ENCODE assay signal across 8 mouse cellular contexts in genomic region chr15:97776514-97776913, GRCm38 (mm10). TPM values are rescaled to one million over a fixed set of nuclear protein-coding genes. Genes with fewer than 3 reads are reported as not detected.
DNase-seq lines count a peak whose midpoint lies in the region; TF ChIP-seq lines count a peak whose summit lies in the region.

No protein-coding gene starts in this region.

- TF ChIP-seq EP300 in ES-Bruce4 (IDR thresholded peaks at IDR 0.05; ENCODE audit: insufficient read depth, low read depth, low read length): no peak

- intact Hi-C loops in gastrocnemius, adult 2 months (cut with DNase I): loop anchor here (1.0 to 2.0 kb wide), 2 partner anchors 58 to 110 kb away; no protein-coding TSS in a partner anchor

- no peak for TF ChIP-seq POLR2A in ES-Bruce4 (IDR thresholded peaks at IDR 0.05; ENCODE audit: insufficient read depth, low read length)
- no peak for TF ChIP-seq POLR2A in cerebellum, adult 2 months (IDR thresholded peaks at IDR 0.05; ENCODE audit: borderline replicate concordance, insufficient read depth, low read length)
- no peak for TF ChIP-seq POLR2A in kidney, adult 2 months (IDR thresholded peaks at IDR 0.05; ENCODE audit: low read depth, low read length)

- peak; percentile 85 for TF ChIP-seq CTCF in ES-Bruce4 (IDR thresholded peaks at IDR 0.05; ENCODE audit: low read depth, low read length)
- peak; percentile 88 for TF ChIP-seq CTCF in cerebellum, adult 2 months (IDR thresholded peaks at IDR 0.05; ENCODE audit: borderline replicate concordance, insufficient read depth, low read depth, low read length)
- TF ChIP-seq CTCF in gastrocnemius, adult 2 months (IDR thresholded peaks at IDR 0.05): peak; percentile 88
- TF ChIP-seq CTCF in kidney, adult 2 months (conservative IDR thresholded peaks at IDR 0.05; ENCODE audit: insufficient read depth, insufficient read length, low read depth, low read length): peak; percentile 91

- no peaks in the 10 kb centered on the region for H3K27me3 ChIP-seq in ES-Bruce4 (ENCODE audit: control insufficient read depth, insufficient read depth, low read length, poor library complexity, severe bottlenecking)
- H3K27me3 ChIP-seq in cerebellum, adult 2 months (ENCODE audit: control insufficient read depth, insufficient read depth, low read length): no peaks in the 10 kb centered on the region
- H3K27me3 ChIP-seq in kidney, adult 2 months (replicated peaks; ENCODE audit: control insufficient read depth, insufficient read depth, low read length): no peaks in the 10 kb centered on the region

- DNase-seq in cerebellum, adult 11-12 months: peak; percentile 48
- no peak for DNase-seq in cerebellum, adult 11 months
- peak; percentile 66 to 76 for DNase-seq in cerebellum, adult 2 months
- DNase-seq in gastrocnemius, adult 2 months: peak; percentile 84
- DNase-seq in kidney, adult 2 months: peak; percentile 93
- DNase-seq in lung, adult 18-20 months: peak; percentile 77 to 85
- peak; percentile 66 to 82 for DNase-seq in right cerebral cortex, postnatal 10 days (ENCODE audit: low spot score in 2 of 2)

- H3K36me3 ChIP-seq in ES-Bruce4 (ENCODE audit: control insufficient read depth, insufficient read depth, low read length, poor library complexity, severe bottlenecking): no peaks in the 10 kb centered on the region
- no peaks in the 10 kb centered on the region for H3K36me3 ChIP-seq in kidney, adult 2 months (ENCODE audit: control insufficient read depth, insufficient read depth, low read length)

- H3K9ac ChIP-seq in ES-Bruce4 (ENCODE audit: low read depth, poor library complexity, severe bottlenecking): no peak overlapping the region

- no peaks in the 10 kb centered on the region for H3K9me3 ChIP-seq in ES-Bruce4 (replicated peaks; ENCODE audit: control insufficient read depth, insufficient read depth, low read length, poor library complexity, severe bottlenecking)

- H3K4me1 ChIP-seq in ES-Bruce4 (ENCODE audit: control insufficient read depth, insufficient read depth, low read length): no peaks in the 10 kb centered on the region
- H3K4me1 ChIP-seq in cerebellum, adult 2 months (ENCODE audit: control insufficient read depth, insufficient read depth, low read length): no peaks in the 10 kb centered on the region
- H3K4me1 ChIP-seq in kidney, adult 2 months (ENCODE audit: control insufficient read depth, insufficient read depth, low read length): peaks cover 63% of the 10 kb centered on the region

- H3K27ac ChIP-seq in ES-Bruce4 (ENCODE audit: insufficient read depth, low read length): no peak overlapping the region
- no peak overlapping the region for H3K27ac ChIP-seq in cerebellum, adult 2 months (ENCODE audit: insufficient read depth, low read length)
- no peak overlapping the region for H3K27ac ChIP-seq in gastrocnemius, adult 2 months
- peak overlapping the region; percentile 88 for H3K27ac ChIP-seq in kidney, adult 2 months (ENCODE audit: insufficient read depth, low read depth, low read length)

- H3K4me3 ChIP-seq in ES-Bruce4 (ENCODE audit: low read depth, low read length): no peak overlapping the region
- no peak overlapping the region for H3K4me3 ChIP-seq in cerebellum, adult 2 months (replicated peaks; ENCODE audit: insufficient read depth, low read depth, low read length)
- H3K4me3 ChIP-seq in gastrocnemius, adult 2 months: no peak overlapping the region
- H3K4me3 ChIP-seq in kidney, adult 2 months (ENCODE audit: insufficient read depth, low read depth, low read length): no peak overlapping the region

- 13% methylated on average over 8 of the region's 8 CpGs for WGBS in cerebellum, adult 2 months
- WGBS in kidney, adult 2 months: 13% methylated on average over 8 of the region's 8 CpGs

RNA-seq across cellular contexts. Expression of gene Slc48a1, which starts 1.8 kb away (rescaled TPM):
- polyA plus RNA-seq in ES-Bruce4 (2011; ENCODE audit: insufficient read depth, insufficient read length, low read depth, missing spikeins): 16.0 and 17.2 TPM in 2 replicates
- 129 and 133 TPM in 2 replicates for polyA plus RNA-seq in cerebellum, adult 2 months (2012; rRNA removed)
- 10 to 100 TPM; 44.5 to 47.1 TPM for total RNA-seq in gastrocnemius, adult 2 months (2021)
- 182 and 203 TPM in 2 replicates for polyA plus RNA-seq in kidney, adult 2 months (2012; rRNA removed)

RNA-seq across cellular contexts. Expression of gene Rapgef3, which starts 8.7 kb away (rescaled TPM):
- polyA plus RNA-seq in ES-Bruce4 (2011; ENCODE audit: insufficient read depth, insufficient read length, low read depth, missing spikeins): 3.1 and 3.5 TPM in 2 replicates
- 35.0 and 36.5 TPM in 2 replicates for polyA plus RNA-seq in cerebellum, adult 2 months (2012; rRNA removed)
- total RNA-seq in gastrocnemius, adult 2 months (2021): 10 to 100 TPM in 1 of 2 experiments, 1 to 10 TPM in 1; 9.8 to 13.6 TPM
- polyA plus RNA-seq in kidney, adult 2 months (2012; rRNA removed): 136 and 184 TPM in 2 replicates

RNA-seq across cellular contexts. Expression of gene Endou, which starts 45.4 kb away (rescaled TPM):
- 0.82 and 1.2 TPM in 2 replicates for polyA plus RNA-seq in ES-Bruce4 (2011; ENCODE audit: insufficient read depth, insufficient read length, low read depth, missing spikeins)
- polyA plus RNA-seq in cerebellum, adult 2 months (2012; rRNA removed): 1.7 and 1.8 TPM in 2 replicates
- total RNA-seq in gastrocnemius, adult 2 months (2021): under 1 TPM; 0.13 to 0.22 TPM
- polyA plus RNA-seq in kidney, adult 2 months (2012; rRNA removed): 2.4 and 2.9 TPM in 2 replicates
